Mouse (Mus musculus) lung, embryonic 15.5 days (tissue): ENCODE results near the gene Sf3a3. TPM values are rescaled to one million over a fixed set of nuclear protein-coding genes. Genes with fewer than 3 reads are reported as not detected.
"Not testable (repeated sequence)": the region's sequence is repeated elsewhere in the genome, so short reads cannot be mapped to it uniquely, and the experiment has no call there.

Source experiments
- ATAC-seq: fragments of 200-750 bp; cut with Nextera tagmentation; 2 replicates; pipeline ENCODE4 v1.8.0; 2017; ENCODE audit warnings: moderate number of reproducible peaks, borderline replicate concordance; ENCODE audit not compliant: low FRiP score, low TSS enrichment; ENCODE audit errors: extremely low read depth
- H3K27ac ChIP-seq: fragments of 300-500 bp; sonication (generic); 2 replicates; pipeline ENCODE4 v1.5.1; 2015; ENCODE audit warnings: moderate library complexity, mild to moderate bottlenecking, inconsistent platforms
- H3K27me3 ChIP-seq: fragments of 300-500 bp; sonication (generic); 2 replicates; pipeline ENCODE4 v1.6.1; 2015; ENCODE audit warnings: inconsistent platforms
- H3K36me3 ChIP-seq: fragments of 300-500 bp; sonication (generic); 2 replicates; pipeline ENCODE4 v1.6.1; 2015; ENCODE audit warnings: inconsistent platforms
- H3K4me1 ChIP-seq: fragments of 300-500 bp; sonication (generic); 2 replicates; pipeline ENCODE4 v1.6.1; 2015; ENCODE audit warnings: inconsistent platforms
- H3K4me2 ChIP-seq: fragments of 300-500 bp; sonication (generic); 2 replicates; pipeline ENCODE4 v1.6.1; 2015; ENCODE audit warnings: inconsistent platforms, mild to moderate bottlenecking, moderate library complexity
- H3K4me3 ChIP-seq: fragments of 300-500 bp; sonication (generic); 2 replicates; pipeline ENCODE4 v1.5.1; 2015; ENCODE audit warnings: mild to moderate bottlenecking, inconsistent platforms
- H3K9ac ChIP-seq: fragments of 300-500 bp; sonication (generic); 2 replicates; pipeline ENCODE4 v1.6.1; 2015; ENCODE audit warnings: inconsistent platforms
- H3K9me3 ChIP-seq: fragments of 300-500 bp; sonication (generic); 2 replicates; pipeline ENCODE4 v1.6.1; 2016; ENCODE audit warnings: inconsistent platforms
- WGBS: fragments of 180-500 bp; shearing (Covaris S2); methylation state at CpG from one replicate; pipeline ENCODE4 v1.1.7; 2015; 5-methylcytosine and 5-hydroxymethylcytosine counted together
- polyA plus RNA-seq: library from polyadenylated mRNA; unstranded; fragments of >200 nt; fragmentation: Nextera tagmentation; extraction: Ambion mirVana; gene quantifications from 2 replicates; pipeline ENCODE4 v1.2.1, GENCODE M21; 2015

Gene Sf3a3
- polyA plus RNA-seq, 1 experiment from 2014 or later: 148 TPM

GRCm38 (mm10) chr4:124710776-124711291 lies 3.7 kb upstream of the Sf3a3 start:
- WGBS: 8% methylated on average over 5 of the region's 5 CpGs
- H3K36me3 ChIP-seq: peaks cover 10% of the 10 kb centered on the region; the same call in 1 of the 2 replicates
- H3K4me3 ChIP-seq: no peak overlapping the region
- peaks cover 44% of the 10 kb centered on the region for H3K4me1 ChIP-seq
- ATAC-seq: no peak
- H3K27ac ChIP-seq: no peak overlapping the region; the same call in none of the 2 replicates
- H3K9me3 ChIP-seq: no peaks in the 10 kb centered on the region
- H3K27me3 ChIP-seq: no peaks in the 10 kb centered on the region
- H3K9ac ChIP-seq: no peak overlapping the region
- H3K4me2 ChIP-seq: peak overlapping the region; percentile 67; the same call in 1 of the 2 replicates

- peaks cover 17% of the 10 kb centered on the region; the same call in 1 of the 2 replicates for H3K36me3 ChIP-seq
- no peak overlapping the region for H3K9ac ChIP-seq
- H3K9me3 ChIP-seq: no peaks in the 10 kb centered on the region
- no peaks in the 10 kb centered on the region for H3K27me3 ChIP-seq
- ATAC-seq: no peak
- H3K4me3 ChIP-seq: no peak overlapping the region
- no peak overlapping the region for H3K4me2 ChIP-seq
- WGBS: 71% methylated on average over 6 of the region's 6 CpGs
- H3K27ac ChIP-seq: no peak overlapping the region
- peaks cover 43% of the 10 kb centered on the region for H3K4me1 ChIP-seq
Measured at GRCm38 (mm10) chr4:124712618-124713017, 2.0 kb upstream of the Sf3a3 start.

- H3K27me3 ChIP-seq, H3K27ac ChIP-seq, H3K4me2 ChIP-seq, H3K9me3 ChIP-seq, ATAC-seq, H3K9ac ChIP-seq, H3K4me3 ChIP-seq: not testable (repeated sequence)
- WGBS: 67% methylated on average over 5 of the region's 5 CpGs
- Histone ChIP-seq H3K36me3 (peaks cover 28% of the 10 kb centered on the region), H3K4me1 (peaks cover 32% of the 10 kb centered on the region)
Measured at GRCm38 (mm10) chr4:124713850-124714249, 726 bp upstream of the Sf3a3 start.

GRCm38 (mm10) chr4:124719101-124719500 lies 4.5 kb downstream of the Sf3a3 start:
- Histone ChIP-seq H3K27me3 (no peaks in the 10 kb centered on the region), H3K4me1 (peaks cover 13% of the 10 kb centered on the region), H3K36me3 (peaks cover 74% of the 10 kb centered on the region), H3K4me3 (no peak overlapping the region), H3K9ac (no peak overlapping the region), H3K4me2 (no peak overlapping the region), H3K9me3 (no peaks in the 10 kb centered on the region), H3K27ac (no peak overlapping the region)
- no peak for ATAC-seq
- 93% methylated on average over 4 of the region's 4 CpGs for WGBS

- Histone ChIP-seq H3K9ac (no peak overlapping the region), H3K4me3 (no peak overlapping the region), H3K27me3 (no peaks in the 10 kb centered on the region), H3K27ac (no peak overlapping the region), H3K9me3 (no peaks in the 10 kb centered on the region), H3K4me1 (no peaks in the 10 kb centered on the region), H3K36me3 (peaks cover 93% of the 10 kb centered on the region), H3K4me2 (no peak overlapping the region)
- 92% methylated on average over 6 of the region's 6 CpGs for WGBS
- ATAC-seq: no peak
Measured at GRCm38 (mm10) chr4:124726121-124726520, 11.5 kb downstream of the Sf3a3 start.

- H3K36me3 ChIP-seq: peaks cover 12% of the 10 kb centered on the region
- H3K4me1 ChIP-seq: 0 out of 2 replicates have a peak, but pooled peaks cover 3% of the 10 kb centered on the region
- no peak overlapping the region for H3K9ac ChIP-seq
- H3K27me3 ChIP-seq: no peaks in the 10 kb centered on the region
- H3K4me2 ChIP-seq: no peak overlapping the region
- ATAC-seq: no peak
- H3K27ac ChIP-seq: no peak overlapping the region
- no peaks in the 10 kb centered on the region for H3K9me3 ChIP-seq
- no peak overlapping the region for H3K4me3 ChIP-seq
- WGBS: 56% methylated on average over 2 of the region's 2 CpGs
Measured at GRCm38 (mm10) chr4:124736952-124737351, 22.4 kb downstream of the Sf3a3 start.

- Histone ChIP-seq H3K36me3 (peaks cover 9% of the 10 kb centered on the region; the same call in 1 of the 2 replicates), H3K9ac (no peak overlapping the region), H3K9me3 (no peaks in the 10 kb centered on the region), H3K27me3 (no peaks in the 10 kb centered on the region), H3K4me3 (no peak overlapping the region), H3K27ac (no peak overlapping the region), H3K4me1 (peaks cover 7% of the 10 kb centered on the region), H3K4me2 (no peak overlapping the region)
- ATAC-seq: no peak
- 72% methylated on average over 5 of the region's 5 CpGs for WGBS
Measured at GRCm38 (mm10) chr4:124737486-124737885, 22.9 kb downstream of the Sf3a3 start.

- no peak overlapping the region for H3K4me3 ChIP-seq
- H3K4me2 ChIP-seq: no peak overlapping the region
- H3K9ac ChIP-seq: no peak overlapping the region
- no peaks in the 10 kb centered on the region for H3K9me3 ChIP-seq
- H3K27me3 ChIP-seq: no peaks in the 10 kb centered on the region
- H3K27ac ChIP-seq: no peak overlapping the region
- peaks cover 5% of the 10 kb centered on the region; the same call in 1 of the 2 replicates for H3K36me3 ChIP-seq
- 51% methylated on average over 4 of the region's 4 CpGs for WGBS
- no peak for ATAC-seq
- peaks cover 10% of the 10 kb centered on the region for H3K4me1 ChIP-seq
Measured at GRCm38 (mm10) chr4:124738013-124738412, 23.4 kb downstream of the Sf3a3 start.

- Histone ChIP-seq H3K27ac (no peak overlapping the region), H3K9ac (no peak overlapping the region), H3K4me2 (no peak overlapping the region), H3K27me3 (no peaks in the 10 kb centered on the region), H3K9me3 (no peaks in the 10 kb centered on the region), H3K36me3 (no peaks in the 10 kb centered on the region), H3K4me3 (no peak overlapping the region), H3K4me1 (peaks cover 10% of the 10 kb centered on the region)
- WGBS: 57% methylated on average over 1 of the region's 1 CpGs
- no peak for ATAC-seq
Measured at GRCm38 (mm10) chr4:124738783-124739182, 24.2 kb downstream of the Sf3a3 start.

- Histone ChIP-seq H3K9me3 (no peaks in the 10 kb centered on the region), H3K4me3 (peak within 1 kb of the TSS; percentile 59), H3K4me1 (peaks cover 10% of the 10 kb centered on the region), H3K27ac (peak within 1 kb of the TSS; percentile 56; the same call in 1 of the 2 replicates), H3K9ac (peak within 1 kb of the TSS; percentile 58), H3K36me3 (no peaks in the 10 kb centered on the region), H3K4me2 (peak within 1 kb of the TSS; percentile 75), H3K27me3 (no peaks in the 10 kb centered on the region)
- WGBS: 12% methylated on average over 25 of the region's 25 CpGs
- ATAC-seq: peak; percentile 89
Measured at GRCm38 (mm10) chr4:124741376-124742343, 27.1 kb downstream of the Sf3a3 start, which contains the start of gene Inpp5b. Inpp5b (plus strand) TSS chr4:124741850.

GRCm38 (mm10) chr4:124742839-124743238 lies 28.3 kb downstream of the Sf3a3 start:
- peaks cover 10% of the 10 kb centered on the region for H3K4me1 ChIP-seq
- H3K36me3 ChIP-seq: no peaks in the 10 kb centered on the region
- no peaks in the 10 kb centered on the region for H3K9me3 ChIP-seq
- no peak overlapping the region for H3K4me2 ChIP-seq
- no peak overlapping the region for H3K27ac ChIP-seq
- no peaks in the 10 kb centered on the region for H3K27me3 ChIP-seq
- no peak for ATAC-seq
- H3K9ac ChIP-seq: no peak overlapping the region
- no peak overlapping the region for H3K4me3 ChIP-seq
- 83% methylated on average over 11 of the region's 11 CpGs for whole genome bisulfite sequencing

- no peak overlapping the region for H3K9ac ChIP-seq
- H3K4me2 ChIP-seq: no peak overlapping the region
- H3K9me3 ChIP-seq: no peaks in the 10 kb centered on the region
- no peak for ATAC-seq
- H3K36me3 ChIP-seq: no peaks in the 10 kb centered on the region
- 68% methylated on average over 7 of the region's 7 CpGs for WGBS
- no peaks in the 10 kb centered on the region; the same call in 1 of the 2 replicates for H3K27me3 ChIP-seq
- peaks cover 12% of the 10 kb centered on the region for H3K4me1 ChIP-seq
- no peak overlapping the region for H3K4me3 ChIP-seq
- no peak overlapping the region for H3K27ac ChIP-seq
Measured at GRCm38 (mm10) chr4:124746577-124746976, 32.0 kb downstream of the Sf3a3 start.
